In genomic region chr19:43674316-43674689, GRCm38 (mm10) we compare ENCODE assay signal across 8 mouse cellular contexts. TPM values are rescaled to one million over a fixed set of nuclear protein-coding genes. Genes with fewer than 3 reads are reported as not detected.
A peak's percentile ranks its signal among the peaks of the same experiment; 100 is the strongest.
DNase-seq lines count a peak whose midpoint lies in the region; ATAC-seq and TF ChIP-seq lines count a peak whose summit lies in the region.

No protein-coding gene starts in this region.

- peak overlapping the region; percentile 90 for H3K9ac ChIP-seq in ES-E14 (ENCODE audit: insufficient read depth, low read depth, low read length, poor library complexity, severe bottlenecking)
- H3K9ac ChIP-seq in intestine, embryonic 16.5 days (ENCODE audit: low read depth, low read length): peak overlapping the region; percentile 92
- peak overlapping the region; percentile 83 for H3K9ac ChIP-seq in neural tube, embryonic 14.5 days (replicated peaks; ENCODE audit: low read depth, low read length)

- no peak for TF ChIP-seq POLR2A in cortical plate, adult 2 months (IDR thresholded peaks at IDR 0.05; ENCODE audit: extremely low read depth, insufficient read depth, low read length)

- H3K4me3 ChIP-seq in ES-E14 (ENCODE audit: insufficient read depth in 1 of 2, low read depth in 1 of 2, low read length in 2 of 2, poor library complexity in 1 of 2, severe bottlenecking in 1 of 2): peak overlapping the region; percentile 93 to 99
- peak overlapping the region; percentile 65 for H3K4me3 ChIP-seq in cortical plate, adult 2 months (ENCODE audit: insufficient read depth, low read length)
- H3K4me3 ChIP-seq in intestine, embryonic 16.5 days (ENCODE audit: low read length): peak overlapping the region; percentile 96
- H3K4me3 ChIP-seq in neural tube, embryonic 14.5 days (ENCODE audit: low read depth, low read length): peak overlapping the region; percentile 62

- peak overlapping the region; percentile 77 for H3K4me2 ChIP-seq in intestine, embryonic 16.5 days (ENCODE audit: low read depth, low read length)
- H3K4me2 ChIP-seq in neural tube, embryonic 14.5 days (ENCODE audit: low read depth, low read length): peak overlapping the region; percentile 70

- in situ Hi-C loops in ES-E14 (cut with MboI; ENCODE audit: low sequenced_read_pairs in 2 of 2, unreplicated experiment in 2 of 2): no loop called here

- H3K27ac ChIP-seq in ES-E14 (ENCODE audit: insufficient read depth, low read depth, low read length, poor library complexity, severe bottlenecking): 0 out of 2 replicates have a peak overlapping the region, but pooled peaks have one; percentile 55
- H3K27ac ChIP-seq in cortical plate, adult 2 months (ENCODE audit: insufficient read depth, low read length): no peak overlapping the region
- peak overlapping the region; percentile 88 for H3K27ac ChIP-seq in intestine, embryonic 16.5 days (ENCODE audit: low read length)
- peak overlapping the region; percentile 66; the same call in 1 of the 2 replicates for H3K27ac ChIP-seq in neural tube, embryonic 14.5 days (ENCODE audit: low read depth, low read length)

- H3K36me3 ChIP-seq in ES-E14 (ENCODE audit: control insufficient read depth, insufficient read depth, low read length, poor library complexity, severe bottlenecking): no peaks in the 10 kb centered on the region; the same call in 1 of the 2 replicates
- H3K36me3 ChIP-seq in intestine, embryonic 16.5 days (ENCODE audit: control insufficient read depth, insufficient read depth, low read length): no peaks in the 10 kb centered on the region
- no peaks in the 10 kb centered on the region for H3K36me3 ChIP-seq in neural tube, embryonic 14.5 days (ENCODE audit: control insufficient read depth, insufficient read depth, low read length)

- H3K27me3 ChIP-seq in intestine, embryonic 16.5 days (replicated peaks; ENCODE audit: control insufficient read depth, insufficient read depth, low read length): no peaks in the 10 kb centered on the region
- no peaks in the 10 kb centered on the region for H3K27me3 ChIP-seq in neural tube, embryonic 14.5 days (ENCODE audit: control insufficient read depth, insufficient read depth, low read length)

- no peaks in the 10 kb centered on the region for H3K9me3 ChIP-seq in ES-E14 (ENCODE audit: control insufficient read depth, insufficient read depth, low read depth, low read length)
- no peaks in the 10 kb centered on the region for H3K9me3 ChIP-seq in intestine, embryonic 16.5 days (ENCODE audit: control insufficient read depth, low read length)
- H3K9me3 ChIP-seq in neural tube, embryonic 14.5 days (ENCODE audit: control insufficient read depth, low read length): no peaks in the 10 kb centered on the region

- WGBS in intestine, embryonic 16.5 days: 0% methylated on average over 28 of the region's 29 CpGs
- 1% methylated on average over 28 of the region's 29 CpGs for WGBS in neural tube, embryonic 14.5 days

- peak; percentile 5; the same call in 1 of the 2 replicates for ATAC-seq in intestine, embryonic 16.5 days
- peak; percentile 18 for ATAC-seq in neural tube, embryonic 14.5 days (ENCODE audit: low read depth)

- DNase-seq in layer of hippocampus, adult 8-10 months (ENCODE audit: low spot score in 2 of 2): peak; percentile 38 to 40
- no peak for DNase-seq in layer of hippocampus, adult 11-12 months (ENCODE audit: low spot score)
- DNase-seq in ES-E14 (ENCODE audit: low read depth, low spot score): no peak
- DNase-seq in frontal cortex, postnatal 10 days (ENCODE audit: low spot score in 2 of 2): no peak
- no peak for DNase-seq in spleen, adult 12 weeks (ENCODE audit: low spot score)

- H3K4me1 ChIP-seq in ES-E14 (ENCODE audit: control insufficient read depth in 2 of 2, insufficient read depth in 2 of 2, low read length in 2 of 2, poor library complexity in 1 of 2): peaks cover 2 to 10% of the 10 kb centered on the region in 2 experiments; a peak in 2 of 4 replicates
- peaks cover 3% of the 10 kb centered on the region; the same call in 1 of the 2 replicates for H3K4me1 ChIP-seq in cortical plate, adult 2 months (ENCODE audit: control insufficient read depth, insufficient read depth, low read length)
- H3K4me1 ChIP-seq in intestine, embryonic 16.5 days (ENCODE audit: control insufficient read depth, insufficient read depth, low read length): peaks cover 28% of the 10 kb centered on the region
- peaks cover 9% of the 10 kb centered on the region; the same call in 1 of the 2 replicates for H3K4me1 ChIP-seq in neural tube, embryonic 14.5 days (ENCODE audit: control insufficient read depth, insufficient read depth, low read length)

- no peak for TF ChIP-seq CTCF in cortical plate, adult 2 months (IDR thresholded peaks at IDR 0.05; ENCODE audit: extremely low read depth, insufficient read depth, low read length)

TF ChIP-seq in ES-E14, 5 proteins besides CTCF, POLR2A, EP300 and RAD21:
- TF ChIP-seq CHD2 (IDR thresholded peaks at IDR 0.05; ENCODE audit: low read depth, low read length): no peak
- no peak for TF ChIP-seq HCFC1 (IDR thresholded peaks at IDR 0.05; ENCODE audit: borderline replicate concordance, insufficient read depth, low read length)
- no peak for TF ChIP-seq ZNF384 (IDR thresholded peaks at IDR 0.05; ENCODE audit: low read depth, low read length)
- no peak for TF ChIP-seq MAFK (IDR thresholded peaks at IDR 0.05; ENCODE audit: insufficient read depth, low read depth, low read length)
- TF ChIP-seq ZC3H11A (IDR thresholded peaks at IDR 0.05; ENCODE audit: borderline replicate concordance, low read depth, low read length): no peak

RNA-seq across cellular contexts. Expression of gene Slc25a28, which starts 0.4 kb away (rescaled TPM):
- 10 to 100 TPM; 45.9 to 51.6 (median 48.9) TPM for total RNA-seq in layer of hippocampus, adult 8-10 months (2022)
- 54.8 and 68.4 TPM in 2 replicates for total RNA-seq in ES-E14 (2012; rRNA removed)
- polyA plus RNA-seq in cortical plate, adult 2 months (2012; rRNA removed): 106 and 113 TPM in 2 replicates
- 19.5 and 20.0 TPM in 2 replicates for polyA plus RNA-seq in intestine, embryonic 16.5 days (2015; fragmentation: Nextera tagmentation; extraction: Ambion mirVana)
- 14.1 and 15.5 TPM in 2 replicates for polyA plus RNA-seq in neural tube, embryonic 14.5 days (2014; fragmentation: Nextera tagmentation; extraction: Ambion mirVana)

RNA-seq across cellular contexts. Expression of gene Entpd7, which starts 15.2 kb away (rescaled TPM):
- 10 to 100 TPM; 16.6 to 22.6 (median 19.3) TPM for total RNA-seq in layer of hippocampus, adult 8-10 months (2022)
- 10.3 and 11.4 TPM in 2 replicates for total RNA-seq in ES-E14 (2012; rRNA removed)
- 9.5 and 10.5 TPM in 2 replicates for polyA plus RNA-seq in cortical plate, adult 2 months (2012; rRNA removed)
- polyA plus RNA-seq in intestine, embryonic 16.5 days (2015; fragmentation: Nextera tagmentation; extraction: Ambion mirVana): 27.6 and 36.9 TPM in 2 replicates
- 13.7 and 14.5 TPM in 2 replicates for polyA plus RNA-seq in neural tube, embryonic 14.5 days (2014; fragmentation: Nextera tagmentation; extraction: Ambion mirVana)

Comparison
In these comparisons a context has a peak if more than half of its experiments do, and no peak if none do; other contexts are left out.
1. DNase-seq: peak in layer of hippocampus, adult 8-10 months (2 of 2); none in layer of hippocampus, adult 11-12 months (single experiment), ES-E14 (single experiment), frontal cortex, postnatal 10 days (0 of 2) and spleen, adult 12 weeks (single experiment).
2. Peak in every context shown above with its lines, with median percentiles within 50 percentile points of each other: H3K4me3 ChIP-seq and H3K9ac ChIP-seq.